Mouse (Mus musculus) embryonic fibroblast, embryonic 13.5 days (primary cell): ENCODE measurements around the gene Slc44a1.

Experiments used
- CTCF ChIP-seq: IDR thresholded peaks from 2 replicates; pipeline ENCODE4 v1.5.1; 2011; ENCODE audit warnings: mild to moderate bottlenecking, control low read depth, low read length, moderate library complexity, borderline replicate concordance; ENCODE audit not compliant: insufficient read depth
- POLR2A ChIP-seq: IDR thresholded peaks from 2 replicates; pipeline ENCODE4 v1.6.1; 2011; ENCODE audit warnings: low read depth, mild to moderate bottlenecking, control low read depth, low read length, moderate library complexity

DNA sequence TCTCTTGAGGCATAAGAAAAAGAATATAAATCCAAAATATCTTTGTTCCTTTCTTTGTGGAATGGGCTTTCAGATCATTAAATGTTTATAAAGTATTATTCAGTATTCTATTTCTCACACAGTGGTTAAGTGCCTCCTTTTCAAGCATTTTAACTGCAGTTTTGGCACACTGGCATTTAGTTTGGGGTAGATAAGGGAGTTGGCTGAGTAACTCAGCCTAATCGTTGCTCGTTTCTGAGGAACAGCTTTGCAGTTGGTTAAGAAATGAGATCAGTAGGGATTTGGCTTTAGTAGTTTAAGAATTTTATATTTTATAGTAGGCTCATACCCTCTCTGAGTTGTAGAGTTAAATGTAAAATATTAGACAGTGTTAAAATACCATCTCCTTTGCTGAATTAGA lies 97.3 kb downstream of the Slc44a1 start:
- TF ChIP-seq CTCF = no peak
- TF ChIP-seq POLR2A = no peak
